Mouse (Mus musculus): ENCODE data around the gene Ambra1.

GRCm38 (mm10) chr2:91696225-91696590 is 33.7 kb upstream of the Ambra1 start:
- no peak for TF ChIP-seq CTCF (IDR thresholded peaks at IDR 0.05; ENCODE audit: control insufficient read depth, insufficient read depth, low read length)
- no peak for TF ChIP-seq POLR2A (IDR thresholded peaks at IDR 0.05; ENCODE audit: borderline replicate concordance, control insufficient read depth, low read depth, low read length)

All from bone marrow, adult 2 months (tissue).